Mouse (Mus musculus): ENCODE results near the gene Gucd1. TPM values are rescaled to one million over a fixed set of nuclear protein-coding genes. Genes with fewer than 3 reads are reported as not detected.
"Not testable (repeated sequence)": the region's sequence is repeated elsewhere in the genome, so short reads cannot be mapped to it uniquely, and the experiment has no call there.

Gene Gucd1
- total RNA-seq, 2 experiments from 2014 or later, result 42.4 to 44.6 TPM

GRCm38 (mm10) chr10:75400958-75401357, 116.8 kb downstream of the Gucd1 start, which contains the start of gene Upb1:
Gene Upb1 (plus strand): TSS chr10:75401115.
- no peak for DNase-seq (ENCODE audit: low spot score in 2 of 2)

GRCm38 (mm10) chr10:75396966-75397365, 120.8 kb downstream of the Gucd1 start:
- no peak for DNase-seq (ENCODE audit: low spot score in 2 of 2)

- no peak for DNase-seq (ENCODE audit: low spot score in 2 of 2)
Measured at GRCm38 (mm10) chr10:75394796-75395195, 123.0 kb downstream of the Gucd1 start.

GRCm38 (mm10) chr10:75390832-75391231, 126.9 kb downstream of the Gucd1 start:
- DNase-seq (ENCODE audit: low spot score in 2 of 2), result no peak

- DNase-seq (ENCODE audit: low spot score in 2 of 2), result no peak
Measured at GRCm38 (mm10) chr10:75390156-75390555, 127.6 kb downstream of the Gucd1 start.

- no peak for DNase-seq (ENCODE audit: low spot score in 2 of 2)
Measured at GRCm38 (mm10) chr10:75378688-75379087, 139.1 kb downstream of the Gucd1 start.

- DNase-seq (ENCODE audit: low spot score in 2 of 2), result not testable (repeated sequence)
Measured at GRCm38 (mm10) chr10:75373655-75374351, 144.0 kb downstream of the Gucd1 start.

GRCm38 (mm10) chr10:75365231-75365633, 152.5 kb downstream of the Gucd1 start:
- no peak for DNase-seq (ENCODE audit: low spot score in 2 of 2)

- no peak for DNase-seq (ENCODE audit: low spot score in 2 of 2)
Measured at GRCm38 (mm10) chr10:75364796-75365195, 153.0 kb downstream of the Gucd1 start.

- DNase-seq (ENCODE audit: low spot score in 2 of 2), result peak in 1 of 2 experiments; percentile 17
Measured at GRCm38 (mm10) chr10:75364214-75364690, 153.5 kb downstream of the Gucd1 start.

- no peak for DNase-seq (ENCODE audit: low spot score in 2 of 2)
Measured at GRCm38 (mm10) chr10:75355341-75355740, 162.4 kb downstream of the Gucd1 start.

- not testable (repeated sequence) for DNase-seq (ENCODE audit: low spot score in 2 of 2)
Measured at GRCm38 (mm10) chr10:75353838-75354241, 163.9 kb downstream of the Gucd1 start.

- DNase-seq (ENCODE audit: low spot score in 2 of 2), result no peak
Measured at GRCm38 (mm10) chr10:75352541-75352940, 165.2 kb downstream of the Gucd1 start.

- DNase-seq (ENCODE audit: low spot score in 2 of 2), result no peak
Measured at GRCm38 (mm10) chr10:75350564-75350963, 167.2 kb downstream of the Gucd1 start.

- no peak for DNase-seq (ENCODE audit: low spot score in 2 of 2)
Measured at GRCm38 (mm10) chr10:75345265-75345664, 172.5 kb downstream of the Gucd1 start.

GRCm38 (mm10) chr10:75344563-75344962, 173.2 kb downstream of the Gucd1 start:
- not testable (repeated sequence) for DNase-seq (ENCODE audit: low spot score in 2 of 2)

GRCm38 (mm10) chr10:75341936-75342335, 175.8 kb downstream of the Gucd1 start:
- no peak for DNase-seq (ENCODE audit: low spot score in 2 of 2)

- DNase-seq (ENCODE audit: low spot score in 2 of 2), result no peak
Measured at GRCm38 (mm10) chr10:75339377-75339776, 178.4 kb downstream of the Gucd1 start.

- DNase-seq (ENCODE audit: low spot score in 2 of 2), result no peak
Measured at GRCm38 (mm10) chr10:75338852-75339251, 178.9 kb downstream of the Gucd1 start.

GRCm38 (mm10) chr10:75337231-75337630, 180.5 kb downstream of the Gucd1 start:
- DNase-seq (ENCODE audit: low spot score in 2 of 2), result no peak

GRCm38 (mm10) chr10:75335075-75335474, 182.7 kb downstream of the Gucd1 start:
- DNase-seq (ENCODE audit: low spot score in 2 of 2), result no peak

GRCm38 (mm10) chr10:75334175-75334574, 183.6 kb downstream of the Gucd1 start:
- DNase-seq (ENCODE audit: low spot score in 2 of 2), result no peak

- DNase-seq (ENCODE audit: low spot score in 2 of 2), result no peak
Measured at GRCm38 (mm10) chr10:75333176-75333776, 184.5 kb downstream of the Gucd1 start.
